Comparison of ENCODE assay signal across 8 mouse cellular contexts in genomic region chr6:51383769-51384755, GRCm38 (mm10). TPM values are rescaled to one million over a fixed set of nuclear protein-coding genes. Genes with fewer than 3 reads are reported as not detected.
A peak's percentile ranks its signal among the peaks of the same experiment; 100 is the strongest.
DNase-seq lines count a peak whose midpoint lies in the region; ATAC-seq lines count a peak whose summit lies in the region.

No protein-coding gene starts in this region.

- peak overlapping the region; percentile 53 for H3K4me2 ChIP-seq in intestine, embryonic 15.5 days (replicated peaks)

- peak; percentile 72 to 83 for DNase-seq in adrenal gland, adult 18-20 months (ENCODE audit: low spot score in 2 of 2)
- DNase-seq in embryo, embryonic 10.5 days (ENCODE audit: low spot score), result peak; percentile 98
- peak; percentile 54 to 79 for DNase-seq in gastrocnemius, postnatal 36 days
- DNase-seq in left cerebral cortex, postnatal 25 days (ENCODE audit: low spot score in 2 of 2), result peak; percentile 86 to 88
- DNase-seq in midbrain, embryonic 10.5 days (ENCODE audit: low spot score), result peak; percentile 83
- peak; percentile 68 to 70 for DNase-seq in right cerebral cortex, postnatal 36 days (ENCODE audit: low spot score in 2 of 2)
- DNase-seq in yolk sac, embryonic 10.5 days (ENCODE audit: low spot score), result peak; percentile 73

- no peak overlapping the region for H3K9ac ChIP-seq in intestine, embryonic 15.5 days

- WGBS in intestine, embryonic 15.5 days, result 15% methylated on average over 26 of the region's 26 CpGs
- 14% methylated on average over 26 of the region's 26 CpGs for WGBS in midbrain, embryonic 10.5 days

- peak; percentile 53 for ATAC-seq in intestine, embryonic 15.5 days

- no peaks in the 10 kb centered on the region for H3K4me1 ChIP-seq in intestine, embryonic 15.5 days (replicated peaks)
- H3K4me1 ChIP-seq in midbrain, embryonic 10.5 days, result peaks cover 24% of the 10 kb centered on the region

- peak overlapping the region; percentile 19; the same call in 1 of the 2 replicates for H3K4me3 ChIP-seq in intestine, embryonic 15.5 days (replicated peaks)
- peak overlapping the region; percentile 35 for H3K4me3 ChIP-seq in midbrain, embryonic 10.5 days

- no peaks in the 10 kb centered on the region for H3K9me3 ChIP-seq in intestine, embryonic 15.5 days
- H3K9me3 ChIP-seq in midbrain, embryonic 10.5 days (replicated peaks), result no peaks in the 10 kb centered on the region

- H3K27ac ChIP-seq in intestine, embryonic 15.5 days, result no peak overlapping the region
- peak overlapping the region; percentile 83 for H3K27ac ChIP-seq in midbrain, embryonic 10.5 days (replicated peaks)

- no peaks in the 10 kb centered on the region for H3K36me3 ChIP-seq in intestine, embryonic 15.5 days
- no peaks in the 10 kb centered on the region for H3K36me3 ChIP-seq in midbrain, embryonic 10.5 days

- H3K27me3 ChIP-seq in intestine, embryonic 15.5 days (replicated peaks), result no peaks in the 10 kb centered on the region
- peaks cover 11% of the 10 kb centered on the region; the same call in 1 of the 2 replicates for H3K27me3 ChIP-seq in midbrain, embryonic 10.5 days (ENCODE audit: low read depth, poor library complexity, severe bottlenecking)

- intact Hi-C loops in gastrocnemius, postnatal 36 days (cut with DNase I), result loop anchor here (2.0 to 10.0 kb wide), 3 partner anchors 123 to 831 kb away; partner anchors contain the start of genes Gm28308 and Hoxa3
- intact Hi-C loops in left cerebral cortex, postnatal 25 days (cut with DNase I), result loop anchor here (1.0 to 5.0 kb wide), 4 partner anchors 85 to 838 kb away; partner anchors contain the start of genes Hnrnpa2b1 and Hoxa7

RNA-seq across cellular contexts. Expression of gene Nfe2l3, which starts 48.4 kb away (rescaled TPM):
- total RNA-seq in adrenal gland, adult 18-20 months (2021), result under 1 TPM in 1 of 2 experiments, not detected in 1; 0.13 TPM
- under 1 TPM in 1 of 2 experiments, not detected in 1; 0.15 TPM for total RNA-seq in gastrocnemius, postnatal 36 days (2021)
- polyA plus RNA-seq in intestine, embryonic 15.5 days (2015; fragmentation: Nextera tagmentation; extraction: Ambion mirVana), result 1.9 TPM in 2 replicates
- total RNA-seq in left cerebral cortex, postnatal 25 days (2021), result 1 to 10 TPM; 1.7 to 2.2 TPM
- 1.3 and 3.3 TPM in 2 replicates for polyA plus RNA-seq in midbrain, embryonic 10.5 days (2016; fragmentation: Nextera tagmentation; extraction: Ambion mirVana)
